Mouse (Mus musculus) urinary bladder, postnatal 4 days (tissue): ENCODE data around the gene Cep85l.

Experiments used
- DNase-seq, 2 experiments: peaks; one replicate each; pipeline ENCODE4 v3.0.0; 2021 to 2022; ENCODE audit warnings: low spot score in 2 of 2

Gene Cep85l

DNA sequence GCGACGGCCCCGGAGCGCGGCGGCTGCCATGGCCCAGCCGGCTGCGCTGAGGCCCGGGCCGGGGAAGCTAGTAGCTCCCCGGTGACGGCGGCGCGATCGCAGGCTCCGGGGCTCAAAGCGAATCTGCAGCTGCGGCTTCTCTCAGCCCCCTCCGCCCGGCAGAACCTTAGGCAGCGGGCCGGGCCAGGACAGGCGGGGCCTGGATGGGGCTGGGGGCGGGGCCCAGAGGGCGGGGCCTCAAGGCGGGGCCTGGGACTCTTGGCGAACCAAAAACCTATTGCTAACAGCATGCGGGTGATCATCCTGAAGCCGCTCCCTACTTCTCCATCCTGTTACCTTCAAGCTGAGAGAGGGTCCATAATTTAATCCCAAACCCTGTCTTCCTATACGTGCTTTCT, at the start of gene Cep85l:
Cep85l (minus strand) TSS at position 239 of the 398 bp plus-strand sequence.
- peak; percentile 86 to 88 for DNase-seq

DNA sequence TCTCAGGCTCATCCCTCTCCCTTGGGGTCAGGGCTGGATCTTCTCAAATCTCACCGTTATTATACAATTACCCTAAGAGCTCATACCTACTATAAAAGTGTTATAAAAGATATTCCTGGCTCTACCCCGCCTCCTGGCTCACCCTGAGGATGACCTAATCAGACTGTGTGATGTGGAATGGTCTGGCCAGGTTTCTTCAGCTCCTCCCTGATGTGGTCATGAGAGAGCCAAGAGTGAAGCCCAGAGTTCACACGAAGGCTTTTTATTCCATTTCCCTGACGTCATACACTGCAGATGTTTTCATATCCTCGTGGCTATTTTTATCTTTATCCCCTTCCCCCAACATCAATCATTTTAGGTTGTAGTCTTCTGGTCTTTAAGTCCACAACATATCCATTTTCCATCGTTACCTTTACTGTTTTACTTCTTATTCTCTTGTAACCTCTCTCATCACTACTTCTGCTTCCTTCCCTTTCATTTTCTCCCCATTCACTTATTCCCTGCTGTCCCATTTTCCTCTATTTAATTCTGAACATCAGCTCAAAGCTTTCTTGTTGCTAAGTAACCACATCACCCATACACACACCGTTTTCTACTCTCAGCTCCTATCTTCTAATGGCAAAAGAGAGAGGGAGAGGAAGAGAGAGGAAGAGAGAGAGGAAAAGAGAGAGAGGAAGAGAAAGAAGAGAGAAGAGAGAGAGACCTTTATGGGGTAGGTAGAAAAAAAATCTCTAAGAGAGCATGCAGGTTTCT, 49.1 kb upstream of the Cep85l start:
- no peak for DNase-seq

DNA sequence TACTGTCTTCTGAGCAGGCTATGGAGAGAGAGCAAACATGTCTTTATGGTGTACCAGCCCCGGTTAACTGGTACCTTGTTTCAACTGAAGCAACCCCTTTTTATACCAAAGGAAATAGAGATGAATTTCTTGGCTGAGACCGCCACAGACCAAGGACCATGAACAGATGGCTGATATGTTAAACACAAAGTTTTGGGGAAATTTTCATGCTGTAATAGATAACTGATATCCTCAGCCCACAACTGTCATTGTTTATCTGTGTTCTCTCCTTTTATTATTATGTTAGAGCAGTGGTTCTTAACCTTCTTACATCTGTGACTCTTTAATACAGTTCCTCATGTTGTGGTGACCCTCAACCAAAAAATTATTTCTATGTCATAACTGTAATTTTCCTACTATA, 46.8 kb upstream of the Cep85l start:
- DNase-seq: no peak

DNA sequence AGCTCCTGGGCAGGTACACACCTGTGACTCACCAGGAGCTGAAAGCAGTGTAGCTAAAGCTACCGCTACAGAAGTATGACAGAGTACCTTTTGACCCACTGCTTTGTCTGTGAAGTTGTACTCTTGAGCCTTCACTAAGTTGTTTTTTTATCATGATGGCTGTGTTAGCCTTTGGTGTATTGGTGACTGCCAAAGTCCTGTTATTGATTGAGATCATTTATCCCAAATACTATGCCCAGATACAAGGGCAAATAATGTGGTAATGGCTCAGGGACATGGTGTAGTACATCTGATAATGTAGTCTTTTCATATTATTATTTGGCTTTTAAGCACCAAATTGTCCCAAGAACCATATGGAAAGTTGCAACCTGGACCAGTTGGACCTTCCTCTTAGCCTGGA, 43.3 kb upstream of the Cep85l start:
- DNase-seq: no peak

DNA sequence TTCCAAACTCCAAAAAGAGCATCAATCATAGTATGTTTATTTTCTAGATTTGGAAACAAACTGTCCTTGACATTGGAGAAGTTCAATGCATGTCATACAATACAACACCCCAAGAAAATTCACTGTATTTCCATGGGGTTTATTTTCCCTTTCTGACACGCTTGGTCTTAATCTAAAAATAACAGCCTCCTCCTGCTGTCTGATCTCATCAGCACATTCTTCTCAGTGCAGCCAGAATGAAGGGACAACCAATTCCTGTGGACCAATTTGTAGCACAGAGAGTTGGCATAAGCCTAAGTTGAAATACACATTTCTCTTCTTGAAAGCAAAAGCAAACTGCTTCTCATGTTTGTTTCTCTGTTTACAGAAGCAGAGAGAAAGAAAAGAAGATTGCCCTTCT, 42.5 kb upstream of the Cep85l start:
- DNase-seq: no peak

DNA sequence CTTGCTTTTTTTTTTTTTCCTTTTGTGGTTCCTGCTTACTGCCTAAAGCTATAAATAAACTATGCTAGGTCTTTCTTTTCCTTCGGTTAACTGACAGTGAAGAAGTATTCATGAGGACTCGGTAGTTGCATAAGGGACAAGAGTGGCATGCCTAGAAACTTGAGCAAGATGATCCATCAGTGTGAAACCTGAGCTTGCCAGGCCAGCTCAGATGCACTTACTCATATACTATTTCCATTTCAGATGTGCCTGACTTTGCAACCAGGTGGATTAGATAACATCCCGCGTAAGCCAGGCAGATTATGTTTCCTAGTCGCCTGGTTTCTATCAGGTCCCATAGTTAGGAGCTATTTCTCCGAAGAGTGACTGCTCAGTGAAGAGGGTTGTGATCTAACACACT, 41.9 kb upstream of the Cep85l start:
- DNase-seq: no peak

DNA sequence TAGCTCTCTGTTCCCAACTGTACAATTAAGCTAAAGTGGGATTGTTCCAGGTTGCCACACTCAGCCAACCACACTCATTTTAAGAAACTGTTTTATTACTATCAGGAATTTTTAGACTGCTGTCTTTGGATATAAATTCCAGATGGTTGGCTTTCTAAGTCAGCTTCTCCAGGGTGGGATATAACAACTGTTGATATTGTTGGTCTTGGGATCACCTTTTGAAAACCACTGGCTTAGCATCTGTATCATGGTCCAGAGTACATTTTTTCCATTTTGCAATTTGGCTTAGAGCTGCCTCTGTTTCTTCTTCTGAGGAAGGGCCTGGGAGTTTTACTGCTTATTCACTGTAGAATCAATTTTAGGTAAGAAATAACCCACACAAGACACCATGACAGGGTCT, 40.3 kb upstream of the Cep85l start:
- no peak for DNase-seq

DNA sequence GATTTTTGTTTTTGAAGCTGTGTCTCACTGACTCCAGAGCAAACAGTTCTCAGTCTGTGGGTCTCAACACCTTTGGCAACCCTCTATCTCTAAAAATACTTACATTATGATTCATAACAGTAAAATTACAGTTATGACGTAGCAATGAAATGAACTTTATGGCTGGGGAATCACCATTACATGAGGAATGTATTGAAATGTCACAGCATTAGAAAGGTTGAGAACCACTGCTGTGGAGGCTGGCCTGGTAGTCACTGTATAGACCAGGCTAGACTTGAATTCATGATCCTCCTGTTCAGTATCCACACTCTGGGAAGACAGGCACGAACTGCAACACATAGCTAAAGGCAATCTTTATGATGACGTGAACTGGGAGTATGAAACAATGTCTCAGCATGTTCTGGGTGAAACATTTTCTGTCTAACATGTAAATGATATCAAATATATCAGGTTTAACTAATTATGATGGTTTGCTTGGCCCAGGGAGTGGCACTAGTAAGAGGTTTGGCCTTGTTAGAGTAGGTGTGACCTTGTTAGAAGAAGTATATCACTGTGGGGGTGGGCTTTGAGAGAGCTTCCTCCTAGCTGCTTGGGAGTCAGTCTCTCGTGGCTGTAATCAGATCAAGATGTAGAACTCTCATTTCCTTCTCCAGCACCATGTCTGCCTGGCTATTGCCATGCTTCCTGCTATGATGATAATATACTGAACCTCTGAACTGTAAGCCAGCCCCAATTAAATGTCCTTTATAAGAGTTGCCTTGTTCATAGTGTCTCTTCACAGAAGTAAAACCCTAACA, 39.6 kb upstream of the Cep85l start:
- no peak for DNase-seq

DNA sequence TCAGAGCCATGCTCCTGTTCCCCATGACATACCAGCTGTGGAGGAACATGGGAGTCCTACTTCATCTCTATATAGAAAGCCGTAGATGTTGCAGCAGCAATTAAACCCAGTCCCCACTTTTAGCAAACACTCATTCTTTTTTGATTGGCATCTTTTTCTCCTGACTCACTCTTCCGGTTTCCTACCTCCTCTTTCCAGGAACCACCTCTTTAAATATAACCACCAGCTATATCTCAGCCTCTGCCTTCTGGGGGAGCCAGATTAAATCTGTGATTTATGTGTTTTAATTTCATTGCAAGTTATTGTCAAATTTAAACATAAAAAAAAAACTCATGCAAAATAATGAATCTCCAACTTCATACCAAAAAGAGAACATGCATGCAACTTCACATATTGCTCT, 37.3 kb upstream of the Cep85l start:
- DNase-seq: no peak

DNA sequence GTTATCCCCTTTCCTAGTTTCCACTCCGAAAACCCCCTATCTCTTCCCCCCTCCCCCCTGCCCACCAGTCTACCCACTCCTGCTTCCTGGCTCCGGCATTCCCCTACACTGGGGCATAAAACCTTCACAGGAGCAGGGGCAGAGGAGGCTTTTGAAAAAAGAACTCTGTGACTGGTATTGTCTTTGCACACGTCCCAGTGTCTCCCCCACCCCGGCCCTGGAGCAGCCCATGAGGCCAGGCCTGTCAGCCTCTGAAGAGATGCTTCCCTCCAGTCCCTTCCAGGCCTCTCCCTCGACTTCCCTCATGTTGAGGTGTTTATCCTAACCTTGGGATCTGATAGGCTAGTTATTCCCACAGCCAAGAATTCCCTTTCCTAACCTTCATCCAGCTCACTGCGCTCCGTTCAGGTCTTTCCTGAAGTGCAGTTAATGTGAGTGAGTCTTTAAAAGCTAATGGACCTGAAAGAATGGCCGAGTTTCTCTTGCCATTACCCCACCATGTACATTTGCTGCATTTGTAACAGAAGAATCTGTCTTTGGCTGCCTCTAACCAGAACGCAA, 36.5 kb upstream of the Cep85l start:
- DNase-seq: no peak

DNA sequence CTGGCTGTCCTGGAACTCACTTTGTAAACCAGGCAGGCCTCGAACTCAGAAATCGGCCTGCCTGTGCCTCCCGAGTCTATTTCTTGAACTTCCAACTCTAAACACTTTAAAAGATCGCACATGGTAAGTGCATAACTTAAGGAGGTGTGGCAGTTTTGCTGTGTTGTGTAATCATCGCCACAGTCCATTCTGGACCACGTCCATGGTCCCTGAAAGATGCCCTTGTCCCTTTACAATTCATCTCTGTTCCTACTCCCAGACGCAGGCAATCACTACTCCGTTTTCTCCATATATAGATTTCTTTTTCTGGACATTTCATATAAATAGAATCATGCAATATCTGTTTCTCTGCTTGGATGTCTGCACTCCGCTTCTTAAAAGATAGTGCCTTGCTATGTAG, 35.5 kb upstream of the Cep85l start:
- no peak for DNase-seq

DNA sequence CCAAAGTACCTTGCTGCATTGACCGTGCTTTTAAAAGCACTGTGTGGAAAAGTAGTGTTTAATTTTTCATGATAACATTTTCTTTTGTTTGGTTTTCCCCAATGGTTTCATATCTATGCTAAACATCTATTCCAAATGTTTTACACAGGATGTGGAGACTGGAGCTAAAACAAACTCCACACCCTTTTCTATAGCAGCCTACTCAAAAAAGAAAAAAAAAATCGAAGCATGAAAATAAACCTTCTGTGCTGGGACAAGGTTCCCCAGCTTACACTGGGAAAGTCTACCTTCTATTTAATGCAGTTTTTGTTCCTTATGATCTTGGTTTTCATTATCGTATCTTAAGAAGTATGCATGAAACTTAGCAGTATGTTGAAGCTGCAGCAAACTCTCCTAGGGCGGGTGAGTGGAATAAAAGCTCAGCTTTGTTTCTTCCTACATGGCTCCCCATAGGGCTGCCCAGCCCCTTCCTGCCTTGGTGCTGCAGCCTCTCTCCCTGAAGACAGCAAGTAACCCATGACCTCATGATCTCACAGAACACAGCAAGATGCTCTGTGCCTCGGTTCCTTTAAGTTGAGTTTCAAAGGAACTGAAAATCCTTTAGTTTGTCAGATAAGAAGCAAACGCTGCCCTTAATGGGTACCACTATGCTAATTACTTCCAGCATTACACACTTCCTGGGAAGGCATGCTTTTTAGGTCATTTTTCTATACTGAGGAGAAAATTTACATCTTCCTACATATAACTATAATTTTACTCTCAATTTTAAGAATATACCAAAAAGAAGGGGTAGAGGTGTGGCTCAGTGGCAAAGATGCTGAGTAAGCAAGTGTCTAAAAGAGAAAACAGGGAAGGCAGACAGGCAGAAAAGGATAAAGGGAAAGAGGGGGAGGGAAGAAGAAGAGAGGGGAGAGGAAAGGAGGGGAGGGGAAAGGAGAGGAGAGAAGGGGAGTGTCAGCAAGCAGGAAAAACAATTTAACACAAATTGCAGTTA, 34.6 kb upstream of the Cep85l start:
- no peak for DNase-seq

DNA sequence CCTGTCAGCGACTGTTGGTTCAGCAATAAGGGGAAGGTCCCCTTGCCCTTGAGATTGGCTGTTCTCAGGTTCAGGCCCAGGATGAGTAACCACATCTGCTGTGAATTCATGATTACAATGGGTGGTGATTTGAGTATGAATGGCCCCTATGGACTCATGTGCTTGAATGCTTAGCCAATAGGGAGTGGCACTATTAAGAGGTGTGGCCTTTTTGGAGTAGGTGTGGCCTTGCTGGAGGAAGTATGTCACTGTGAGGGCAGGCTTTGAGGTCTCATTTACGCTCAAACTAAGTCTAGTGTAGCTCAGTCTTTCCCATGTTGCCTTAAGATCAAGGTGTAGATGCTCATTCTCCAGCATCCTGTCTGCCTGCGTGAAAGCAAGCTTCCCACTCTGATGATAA, 33.2 kb upstream of the Cep85l start:
- DNase-seq: no peak

DNA sequence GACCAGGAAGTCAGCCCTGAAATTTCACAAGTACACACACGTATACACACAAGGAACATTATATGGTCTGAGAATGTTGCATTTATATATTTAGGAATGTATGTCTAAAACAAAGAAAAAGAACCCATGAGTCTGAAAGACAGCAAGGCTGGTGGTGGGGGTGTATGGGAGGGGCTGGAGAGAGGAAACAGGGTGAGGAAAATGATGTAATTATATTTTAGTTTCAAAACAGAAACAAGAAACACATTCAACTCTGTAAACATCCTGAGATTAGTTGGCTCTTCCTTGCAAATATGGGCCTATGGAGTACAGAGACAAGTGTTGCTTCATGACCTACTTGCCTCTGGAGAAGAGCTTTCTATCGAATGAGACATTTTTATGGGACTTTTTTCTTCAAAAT, 32.4 kb upstream of the Cep85l start:
- DNase-seq: no peak

DNA sequence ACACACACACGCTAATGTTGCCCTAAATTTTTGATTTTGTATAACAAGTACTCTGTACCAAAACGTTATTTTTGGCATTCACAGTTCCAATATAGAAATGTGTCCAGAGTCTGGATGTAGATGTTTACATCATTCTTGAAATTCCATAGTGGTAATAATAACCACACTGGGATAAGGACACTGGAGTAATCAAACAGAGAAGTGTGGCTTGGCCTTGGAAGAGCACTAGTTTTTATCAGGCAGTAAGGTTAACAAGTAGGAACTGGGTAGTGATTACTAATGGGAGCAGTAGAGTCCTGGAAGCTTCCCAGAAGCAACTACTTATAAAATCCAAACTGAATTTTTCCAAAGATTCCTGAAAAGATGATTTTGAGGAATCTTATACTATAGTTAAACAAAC, 31.1 kb upstream of the Cep85l start:
- no peak for DNase-seq

DNA sequence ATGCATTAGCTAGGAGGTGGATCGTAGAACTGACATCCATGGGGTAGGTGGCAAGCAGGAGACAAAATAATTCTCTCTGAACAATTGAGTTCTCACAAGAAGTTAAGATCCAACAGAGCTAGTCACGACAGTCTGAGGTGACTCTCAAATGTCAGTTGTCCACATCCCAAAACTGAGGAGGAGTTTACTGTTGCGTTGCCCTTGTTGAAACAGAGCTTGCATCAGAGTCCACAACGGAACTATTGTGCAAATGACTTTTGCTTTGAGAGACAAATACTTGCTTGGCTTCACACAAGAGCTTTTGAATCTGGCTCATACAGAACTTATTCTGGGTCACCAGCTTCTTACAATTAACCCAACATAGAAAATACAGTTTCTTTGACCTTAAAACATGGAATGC, 27.7 kb upstream of the Cep85l start:
- no peak for DNase-seq

DNA sequence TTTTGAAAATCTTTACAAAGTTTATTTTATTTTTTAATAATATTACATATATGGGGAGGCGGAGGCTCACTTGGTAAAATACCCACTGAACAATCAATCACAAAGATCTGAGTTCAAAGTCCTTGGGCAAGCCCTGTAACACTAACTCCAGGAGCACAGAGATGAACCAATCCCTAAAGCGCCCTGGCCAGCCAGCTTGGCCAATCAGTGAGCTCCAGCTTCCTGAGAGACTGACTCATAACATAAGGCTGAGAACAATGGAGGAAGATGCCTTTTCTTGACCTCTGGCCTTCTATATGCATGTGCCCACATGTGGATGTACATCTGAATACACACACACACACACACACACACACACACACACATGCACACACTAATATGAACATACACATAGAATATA, 27.1 kb upstream of the Cep85l start:
- DNase-seq: no peak

DNA sequence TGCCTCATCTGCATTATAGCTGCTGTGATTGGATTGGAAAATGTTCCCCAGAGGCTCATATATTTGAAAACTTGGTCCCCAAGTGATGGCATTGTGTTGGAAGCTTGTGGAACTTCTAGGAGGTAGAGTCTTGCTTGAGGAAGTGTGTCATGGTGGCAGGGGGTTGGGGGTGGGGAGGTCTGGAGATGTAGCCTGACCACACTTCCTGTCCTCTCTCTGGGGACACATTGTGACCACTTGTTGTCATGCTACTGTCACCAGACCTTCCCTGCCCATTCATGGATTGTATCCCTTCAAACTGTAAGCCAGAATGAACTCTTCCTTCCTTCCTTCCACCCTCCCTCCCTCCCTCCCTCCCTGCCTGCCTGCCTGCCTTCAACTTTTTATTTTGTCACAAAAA, 22.5 kb upstream of the Cep85l start:
- DNase-seq: no peak

DNA sequence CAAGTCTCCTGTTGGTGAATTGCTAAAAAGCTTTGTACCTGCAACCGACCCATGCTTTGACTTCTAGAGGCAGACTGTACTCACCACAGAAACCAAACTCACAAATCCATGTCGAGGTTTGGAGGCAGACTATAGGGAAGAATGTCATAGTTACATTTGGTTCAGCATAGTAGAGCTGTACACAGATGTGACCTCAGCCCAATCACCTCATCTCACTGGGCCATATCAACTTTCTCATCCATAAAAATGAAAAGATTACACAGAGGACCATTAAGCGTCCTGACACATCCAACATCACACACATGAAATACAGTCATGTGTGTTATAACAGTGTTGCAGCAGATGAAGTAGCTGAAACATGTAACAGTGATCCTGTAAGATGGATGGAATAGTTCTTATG, 19.3 kb upstream of the Cep85l start:
- DNase-seq: no peak

DNA sequence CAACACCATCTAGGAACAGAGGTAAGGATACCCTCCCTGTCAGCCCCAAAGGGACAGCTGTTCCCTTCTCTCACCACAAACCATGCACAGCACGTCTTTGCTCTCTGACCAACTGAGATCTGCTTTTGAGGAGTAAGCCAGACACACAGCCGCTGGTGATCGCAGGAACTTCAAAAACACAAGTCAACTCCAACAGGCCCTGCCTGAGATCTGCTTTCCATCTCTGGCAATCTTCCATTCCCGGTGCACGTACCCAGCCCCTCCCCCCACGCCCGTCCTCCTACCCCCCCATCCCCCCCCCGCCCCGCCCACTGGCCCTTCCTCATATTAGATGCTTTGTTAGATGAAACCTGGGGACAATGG, 18.8 kb upstream of the Cep85l start:
- DNase-seq: no peak

DNA sequence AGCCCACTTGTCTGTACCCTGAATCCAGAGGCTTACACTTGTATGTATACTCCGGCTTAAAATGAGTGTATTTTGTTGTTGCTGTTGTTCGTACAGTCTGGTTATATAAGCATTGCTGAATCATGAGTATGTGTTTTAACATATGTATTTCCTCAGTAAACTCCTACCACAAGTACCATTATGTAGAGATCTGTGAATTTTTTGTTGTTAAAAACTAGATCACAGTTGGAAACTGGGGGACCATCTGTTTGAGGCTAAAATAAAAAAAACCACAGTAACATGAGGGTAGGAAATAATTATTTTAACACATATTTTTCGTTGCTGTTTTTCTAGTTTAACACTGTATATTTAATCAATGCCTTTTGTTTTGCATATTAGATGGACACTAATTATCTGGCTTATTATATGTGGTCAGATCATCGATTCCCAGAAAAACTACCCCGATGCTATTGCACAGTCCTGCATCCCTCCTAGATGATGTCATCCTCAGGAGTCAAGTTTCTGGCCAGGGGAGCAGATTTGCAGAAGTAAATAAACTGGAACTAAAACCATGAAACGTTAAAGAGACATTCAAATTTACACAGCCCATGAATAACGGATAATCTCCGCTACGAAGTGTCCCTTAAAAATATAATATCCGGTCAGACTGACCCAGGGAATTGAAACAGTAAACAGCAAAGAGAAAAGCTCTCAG, 18.2 kb upstream of the Cep85l start:
- no peak for DNase-seq
